Mouse (Mus musculus) c-Kit-positive CD71-positive TER-119-positive erythroid progenitor cells, embryonic 14.5 days (primary cell): ENCODE measurements around the gene Cc2d2b.

Experiments used
- DNase-seq: peaks from one replicate; pipeline ENCODE4 v3.0.0-alpha.2; 2013; ENCODE audit warnings: low spot score

Gene Cc2d2b

GRCm38 (mm10) chr19:40748559-40748958, at the start of gene Cc2d2b:
Gene Cc2d2b (plus strand): TSS chr19:40748753.
- DNase-seq: no peak

GRCm38 (mm10) chr19:40699816-40700215, 48.7 kb upstream of the Cc2d2b start:
- no peak for DNase-seq

- DNase-seq: no peak
These were observed 46.1 kb upstream of the Cc2d2b start for GRCm38 (mm10) chr19:40702406-40702805.

- no peak for DNase-seq
These were observed 35.5 kb upstream of the Cc2d2b start for GRCm38 (mm10) chr19:40712889-40713628.

GRCm38 (mm10) chr19:40714700-40715099, 33.9 kb upstream of the Cc2d2b start:
- no peak for DNase-seq

- no peak for DNase-seq
These were observed 31.6 kb upstream of the Cc2d2b start for GRCm38 (mm10) chr19:40716981-40717380.

- no peak for DNase-seq
These were observed 29.0 kb upstream of the Cc2d2b start for GRCm38 (mm10) chr19:40719439-40720105.

- DNase-seq: no peak
These were observed 28.2 kb upstream of the Cc2d2b start for GRCm38 (mm10) chr19:40720381-40720780.

- peak; percentile 25 for DNase-seq
These were observed 26.2 kb upstream of the Cc2d2b start for GRCm38 (mm10) chr19:40722137-40723038.

- DNase-seq: no peak
These were observed 25.0 kb upstream of the Cc2d2b start for GRCm38 (mm10) chr19:40723516-40723915.

- no peak for DNase-seq
These were observed 22.4 kb upstream of the Cc2d2b start for GRCm38 (mm10) chr19:40726148-40726547.

- no peak for DNase-seq
These were observed 21.9 kb upstream of the Cc2d2b start for GRCm38 (mm10) chr19:40726614-40727013.

GRCm38 (mm10) chr19:40728213-40728612, 20.3 kb upstream of the Cc2d2b start:
- DNase-seq: no peak

GRCm38 (mm10) chr19:40728732-40729420, 19.7 kb upstream of the Cc2d2b start:
- DNase-seq: no peak

GRCm38 (mm10) chr19:40733409-40733808, 15.1 kb upstream of the Cc2d2b start:
- DNase-seq: no peak

GRCm38 (mm10) chr19:40733849-40734248, 14.7 kb upstream of the Cc2d2b start:
- DNase-seq: no peak

GRCm38 (mm10) chr19:40736680-40737512, 11.7 kb upstream of the Cc2d2b start:
- DNase-seq: peak; percentile 19

- DNase-seq: no peak
These were observed 10.9 kb upstream of the Cc2d2b start for GRCm38 (mm10) chr19:40737613-40738012.

- DNase-seq: no peak
These were observed 9.7 kb upstream of the Cc2d2b start for GRCm38 (mm10) chr19:40738683-40739324.

- no peak for DNase-seq
These were observed 1.9 kb upstream of the Cc2d2b start for GRCm38 (mm10) chr19:40746603-40747002.
